Mouse (Mus musculus): ENCODE data around the gene Hsbp1. TPM values are rescaled to one million over a fixed set of nuclear protein-coding genes. Genes with fewer than 3 reads are reported as not detected.
"Not testable (repeated sequence)": the region's sequence is repeated elsewhere in the genome, so short reads cannot be mapped to it uniquely, and the experiment has no call there.

Hsbp1 gene
- polyA plus RNA-seq, 1 experiment, result 94.0 TPM

DNA sequence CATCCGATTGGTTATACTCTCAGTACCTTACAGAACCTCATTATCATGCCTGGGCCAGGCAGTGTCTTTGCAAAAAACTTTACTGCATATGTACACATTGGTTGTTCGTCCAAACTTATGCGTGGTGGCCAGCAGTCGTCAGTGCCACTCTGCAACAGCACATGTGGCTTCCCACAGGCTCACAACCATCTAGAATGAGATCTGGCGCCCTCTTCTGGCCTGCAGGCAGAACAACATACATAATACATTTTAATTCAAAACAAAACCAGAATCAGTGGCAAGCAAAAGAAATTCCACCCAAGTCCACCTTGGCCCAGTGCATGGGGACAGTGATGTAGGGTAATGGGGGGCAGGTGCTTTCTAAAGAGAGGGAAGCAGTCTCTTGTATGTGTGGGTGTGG, 12.3 kb downstream of the Hsbp1 start:
- not testable (repeated sequence) for H3K36me3 ChIP-seq (ENCODE audit: control insufficient read depth, insufficient read depth, low read length); H3K27ac ChIP-seq (ENCODE audit: insufficient read depth, low read depth, low read length); H3K4me3 ChIP-seq (ENCODE audit: low read depth, low read length); H3K4me1 ChIP-seq (ENCODE audit: control insufficient read depth, insufficient read depth, insufficient read length, low read length); H3K27me3 ChIP-seq (ENCODE audit: control insufficient read depth, insufficient read depth, low read length)
- 60% methylated on average over 5 of the region's 5 CpGs for WGBS
- TF ChIP-seq CTCF (IDR thresholded peaks at IDR 0.05; ENCODE audit: extremely low read depth, insufficient read length, insufficient replicate concordance, low read depth, low read length), result peak; percentile 23; the same call in 1 of the 2 replicates

DNA sequence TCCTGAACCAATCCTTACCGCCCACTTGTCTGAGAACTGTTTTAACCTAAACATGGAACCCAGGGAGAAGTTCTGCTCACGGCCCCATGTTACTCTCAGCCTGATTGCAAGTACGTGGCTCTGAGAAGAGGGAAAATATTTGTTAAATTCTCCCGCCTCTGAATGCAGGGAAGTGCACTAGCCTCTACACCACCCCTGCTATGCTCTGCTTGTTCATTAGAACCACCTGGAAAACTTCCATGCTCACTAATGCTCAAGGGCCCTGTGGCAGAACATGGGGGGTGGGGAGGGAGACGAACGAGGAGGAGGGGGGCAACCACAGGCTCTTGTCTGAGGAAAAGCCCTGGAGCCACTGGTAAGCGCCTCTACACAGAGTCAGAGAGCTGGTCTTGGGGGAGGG, 13.9 kb downstream of the Hsbp1 start:
- Histone ChIP-seq H3K4me1 (ENCODE audit: control insufficient read depth, insufficient read depth, insufficient read length, low read length) (no peaks in the 10 kb centered on the region), H3K27me3 (ENCODE audit: control insufficient read depth, insufficient read depth, low read length) (no peaks in the 10 kb centered on the region), H3K36me3 (ENCODE audit: control insufficient read depth, insufficient read depth, low read length) (no peaks in the 10 kb centered on the region), H3K4me3 (ENCODE audit: low read depth, low read length) (no peak overlapping the region), H3K27ac (ENCODE audit: insufficient read depth, low read depth, low read length) (no peak overlapping the region)
- 76% methylated on average over 7 of the region's 7 CpGs for WGBS
- no peak for TF ChIP-seq CTCF (IDR thresholded peaks at IDR 0.05; ENCODE audit: extremely low read depth, insufficient read length, insufficient replicate concordance, low read depth, low read length)
- no peak for TF ChIP-seq POLR2A (IDR thresholded peaks at IDR 0.05; ENCODE audit: low read depth, low read length)

DNA sequence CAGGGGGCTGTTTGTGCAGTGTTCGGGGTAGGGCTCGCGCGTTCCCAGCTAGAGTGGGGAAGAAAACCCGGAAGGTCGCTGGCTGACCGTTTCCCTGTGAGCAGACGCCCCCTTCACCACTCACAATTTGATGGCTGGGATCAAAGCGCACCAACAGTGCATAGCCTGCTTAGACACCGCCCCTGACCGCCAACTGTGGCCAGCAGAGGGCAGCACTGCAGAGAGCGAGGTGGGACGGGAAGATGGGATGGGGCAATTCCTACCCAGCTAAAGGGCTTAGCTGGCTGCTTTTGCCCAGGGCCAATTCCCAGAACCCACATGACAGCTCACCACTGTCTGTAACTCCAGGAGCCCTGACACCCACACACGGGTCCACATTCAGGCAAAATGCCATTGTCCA, 14.5 kb downstream of the Hsbp1 start:
- no peak overlapping the region for H3K4me3 ChIP-seq (ENCODE audit: low read depth, low read length)
- no peak overlapping the region for H3K27ac ChIP-seq (ENCODE audit: insufficient read depth, low read depth, low read length)
- TF ChIP-seq CTCF (IDR thresholded peaks at IDR 0.05; ENCODE audit: extremely low read depth, insufficient read length, insufficient replicate concordance, low read depth, low read length) (peak; percentile 73; the same call in 1 of the 2 replicates), POLR2A (IDR thresholded peaks at IDR 0.05; ENCODE audit: low read depth, low read length) (no peak)
- 36% methylated on average over 14 of the region's 14 CpGs for WGBS
- H3K27me3 ChIP-seq (ENCODE audit: control insufficient read depth, insufficient read depth, low read length), result no peaks in the 10 kb centered on the region
- H3K4me1 ChIP-seq (ENCODE audit: control insufficient read depth, insufficient read depth, insufficient read length, low read length), result no peaks in the 10 kb centered on the region
- H3K36me3 ChIP-seq (ENCODE audit: control insufficient read depth, insufficient read depth, low read length), result no peaks in the 10 kb centered on the region

DNA sequence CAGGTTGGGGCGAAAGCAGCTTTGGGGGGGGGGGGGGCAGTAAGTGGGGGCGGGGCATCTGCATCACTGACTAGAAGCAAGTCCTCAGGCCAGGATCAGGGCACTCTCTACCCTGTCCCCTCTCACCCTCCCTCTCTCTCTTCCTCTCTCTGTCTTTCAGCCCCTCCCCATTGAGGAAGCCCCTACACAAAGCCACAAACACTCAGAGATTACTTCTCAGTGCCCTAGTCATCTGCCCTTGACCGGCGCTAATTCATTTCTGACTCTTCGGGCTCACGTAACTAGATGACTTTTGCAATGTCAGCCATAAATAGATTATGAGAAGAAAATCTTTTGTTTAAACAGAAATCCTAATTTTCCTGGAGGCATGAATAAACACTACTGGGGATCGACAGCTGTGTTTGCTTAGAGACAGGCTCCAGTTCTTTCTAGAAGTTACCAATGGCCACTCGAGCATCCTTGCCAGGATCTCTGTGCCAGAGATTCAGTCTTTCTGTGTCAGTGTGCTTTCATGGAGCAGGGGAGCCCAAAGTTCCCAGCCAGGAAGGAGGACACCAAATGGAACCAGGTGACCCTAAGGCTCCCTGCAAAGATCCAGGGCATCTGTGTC, 16.5 kb downstream of the Hsbp1 start:
- H3K27me3 ChIP-seq (ENCODE audit: control insufficient read depth, insufficient read depth, low read length), result no peaks in the 10 kb centered on the region
- TF ChIP-seq POLR2A (IDR thresholded peaks at IDR 0.05; ENCODE audit: low read depth, low read length) (no peak), CTCF (IDR thresholded peaks at IDR 0.05; ENCODE audit: extremely low read depth, insufficient read length, insufficient replicate concordance, low read depth, low read length) (no peak)
- no peaks in the 10 kb centered on the region for H3K36me3 ChIP-seq (ENCODE audit: control insufficient read depth, insufficient read depth, low read length)
- WGBS, result 34% methylated on average over 8 of the region's 8 CpGs
- no peak overlapping the region for H3K4me3 ChIP-seq (ENCODE audit: low read depth, low read length)
- H3K4me1 ChIP-seq (ENCODE audit: control insufficient read depth, insufficient read depth, insufficient read length, low read length), result no peaks in the 10 kb centered on the region
- no peak overlapping the region for H3K27ac ChIP-seq (ENCODE audit: insufficient read depth, low read depth, low read length)

DNA sequence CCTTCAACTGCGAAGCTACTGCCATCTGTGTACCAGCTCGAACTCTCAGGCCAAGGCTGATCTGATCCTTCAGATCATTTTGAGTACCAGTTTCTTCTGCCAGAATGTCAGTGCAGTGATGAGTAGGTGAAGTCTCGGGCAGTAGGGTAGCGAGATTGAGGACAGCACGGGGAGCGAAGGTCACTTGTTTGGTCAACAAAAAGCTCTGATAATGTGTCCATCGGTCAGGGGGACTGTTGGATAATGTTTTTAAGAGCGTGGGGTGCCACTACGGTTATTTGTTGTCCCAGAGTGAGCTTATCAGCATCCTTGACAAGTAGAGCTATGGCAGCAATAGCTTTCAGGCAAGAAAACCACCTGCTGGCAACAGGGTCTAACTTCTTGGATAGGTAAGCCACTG, 30.4 kb downstream of the Hsbp1 start:
- not testable (repeated sequence) for H3K36me3 ChIP-seq (ENCODE audit: control insufficient read depth, insufficient read depth, low read length)

DNA sequence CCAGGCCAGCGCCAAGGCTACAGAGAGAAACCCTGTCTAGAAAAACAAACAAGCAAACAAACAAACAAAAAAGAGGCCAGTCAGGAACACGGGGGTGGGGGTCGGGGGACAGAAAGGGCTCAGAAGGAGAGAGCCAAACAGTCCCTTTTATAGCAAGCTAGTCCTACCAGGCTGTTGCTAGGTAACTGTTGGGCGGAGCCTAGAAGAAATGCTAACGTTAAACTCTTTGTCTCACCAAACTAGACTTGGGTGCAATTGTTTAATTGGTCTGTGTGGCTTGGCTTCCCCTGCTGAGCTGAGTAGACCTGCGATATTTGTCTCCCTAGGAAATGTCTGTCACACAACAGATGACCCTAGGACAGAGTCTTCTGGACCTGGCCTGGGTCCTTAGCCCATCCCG, 34.2 kb downstream of the Hsbp1 start:
- Histone ChIP-seq H3K4me1 (ENCODE audit: control insufficient read depth, insufficient read depth, insufficient read length, low read length) (peaks cover 4% of the 10 kb centered on the region; the same call in 1 of the 2 replicates), H3K27ac (ENCODE audit: insufficient read depth, low read depth, low read length) (no peak overlapping the region), H3K36me3 (ENCODE audit: control insufficient read depth, insufficient read depth, low read length) (no peaks in the 10 kb centered on the region), H3K27me3 (ENCODE audit: control insufficient read depth, insufficient read depth, low read length) (no peaks in the 10 kb centered on the region), H3K4me3 (ENCODE audit: low read depth, low read length) (no peak overlapping the region)
- TF ChIP-seq POLR2A (IDR thresholded peaks at IDR 0.05; ENCODE audit: low read depth, low read length) (no peak), CTCF (IDR thresholded peaks at IDR 0.05; ENCODE audit: extremely low read depth, insufficient read length, insufficient replicate concordance, low read depth, low read length) (no peak)
- 65% methylated on average over 7 of the region's 7 CpGs for WGBS

More for the DNA sequence above, 30.4 kb downstream of the Hsbp1 start:
- H3K4me3 ChIP-seq (ENCODE audit: low read depth, low read length); H3K4me1 ChIP-seq (ENCODE audit: control insufficient read depth, insufficient read depth, insufficient read length, low read length); H3K27me3 ChIP-seq (ENCODE audit: control insufficient read depth, insufficient read depth, low read length); H3K27ac ChIP-seq (ENCODE audit: insufficient read depth, low read depth, low read length): not testable (repeated sequence)
- 66% methylated on average over 9 of the region's 9 CpGs for WGBS

DNA sequence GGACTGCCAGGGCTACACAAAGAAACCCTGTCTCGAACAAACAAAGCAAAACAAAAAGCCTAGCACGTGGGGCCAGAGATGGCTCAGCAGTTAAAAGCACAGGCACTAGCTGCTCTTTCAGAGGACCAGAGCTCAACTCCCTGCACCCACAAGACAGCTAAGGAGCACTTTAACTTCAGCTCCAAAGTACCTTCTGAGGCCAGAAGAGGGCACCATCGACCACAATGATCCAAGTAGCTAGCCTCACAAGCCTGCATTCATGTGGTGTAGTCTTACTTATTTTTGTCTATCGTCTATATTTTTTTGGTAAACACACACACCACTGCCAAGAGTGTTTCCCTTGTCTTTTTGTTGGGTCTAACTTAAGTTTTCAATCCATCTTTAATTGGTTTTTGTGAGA, 36.3 kb downstream of the Hsbp1 start:
- no peaks in the 10 kb centered on the region for H3K36me3 ChIP-seq (ENCODE audit: control insufficient read depth, insufficient read depth, low read length)
- 21% methylated on average over 4 of the region's 4 CpGs for WGBS
- H3K27me3 ChIP-seq (ENCODE audit: control insufficient read depth, insufficient read depth, low read length), result no peaks in the 10 kb centered on the region
- H3K27ac ChIP-seq (ENCODE audit: insufficient read depth, low read depth, low read length), result no peak overlapping the region
- H3K4me1 ChIP-seq (ENCODE audit: control insufficient read depth, insufficient read depth, insufficient read length, low read length), result peaks cover 4% of the 10 kb centered on the region; the same call in 1 of the 2 replicates
- TF ChIP-seq POLR2A (IDR thresholded peaks at IDR 0.05; ENCODE audit: low read depth, low read length) (no peak), CTCF (IDR thresholded peaks at IDR 0.05; ENCODE audit: extremely low read depth, insufficient read length, insufficient replicate concordance, low read depth, low read length) (peak; percentile 39; the same call in 1 of the 2 replicates)
- no peak overlapping the region for H3K4me3 ChIP-seq (ENCODE audit: low read depth, low read length)

DNA sequence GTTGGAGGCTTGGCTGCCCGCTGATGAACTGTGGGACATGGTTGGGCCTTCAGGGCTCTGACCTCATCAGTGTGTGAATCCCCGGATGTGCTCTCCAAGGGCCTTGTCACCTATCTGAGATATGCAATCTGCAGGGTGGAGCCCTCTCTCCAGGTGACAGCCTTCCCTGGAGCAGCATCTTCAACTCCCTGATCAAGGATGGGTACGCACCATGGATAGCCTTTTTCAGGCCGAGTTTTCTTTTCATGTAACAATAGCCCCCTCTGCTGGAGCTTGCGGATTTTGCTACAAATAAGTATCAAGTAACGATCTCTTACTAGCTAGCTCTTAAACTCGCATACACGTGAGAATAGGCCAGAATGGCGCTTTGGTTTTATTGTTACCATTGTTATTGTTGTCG, 40.2 kb downstream of the Hsbp1 start:
- Histone ChIP-seq H3K4me3 (ENCODE audit: low read depth, low read length) (no peak overlapping the region), H3K27ac (ENCODE audit: insufficient read depth, low read depth, low read length) (no peak overlapping the region), H3K4me1 (ENCODE audit: control insufficient read depth, insufficient read depth, insufficient read length, low read length) (no peaks in the 10 kb centered on the region), H3K36me3 (ENCODE audit: control insufficient read depth, insufficient read depth, low read length) (no peaks in the 10 kb centered on the region), H3K27me3 (ENCODE audit: control insufficient read depth, insufficient read depth, low read length) (no peaks in the 10 kb centered on the region)
- no peak for TF ChIP-seq POLR2A (IDR thresholded peaks at IDR 0.05; ENCODE audit: low read depth, low read length)
- peak; percentile 50; the same call in 1 of the 2 replicates for TF ChIP-seq CTCF (IDR thresholded peaks at IDR 0.05; ENCODE audit: extremely low read depth, insufficient read length, insufficient replicate concordance, low read depth, low read length)
- 19% methylated on average over 10 of the region's 10 CpGs for WGBS

Data from small intestine, adult 2 months (tissue).